Mouse (Mus musculus) brain, embryonic 14.5 days (tissue): ENCODE measurements at regions not wholly inside any gene's neighbourhood (a gene's known extent, or its start where the extent isn't known, plus 50 kb on each side); places are given as distances from the start of the nearest gene placed in this dataset.

Experiments
- CTCF ChIP-seq: fragments of 200-500 bp; IDR thresholded peaks from 2 replicates; pipeline ENCODE4 v1.5.1; 2012; ENCODE audit warnings: inconsistent platforms, mild to moderate bottlenecking, moderate library complexity, borderline replicate concordance; ENCODE audit not compliant: insufficient read depth, insufficient read length; ENCODE audit errors: extremely low read depth
- POLR2A ChIP-seq: fragments of 200-500 bp; IDR thresholded peaks from 2 replicates; pipeline ENCODE4 v1.6.1; 2012; ENCODE audit warnings: mild to moderate bottlenecking, inconsistent platforms, borderline replicate concordance; ENCODE audit not compliant: poor library complexity, insufficient read depth, insufficient read length, severe bottlenecking; ENCODE audit errors: extremely low read depth

DNA sequence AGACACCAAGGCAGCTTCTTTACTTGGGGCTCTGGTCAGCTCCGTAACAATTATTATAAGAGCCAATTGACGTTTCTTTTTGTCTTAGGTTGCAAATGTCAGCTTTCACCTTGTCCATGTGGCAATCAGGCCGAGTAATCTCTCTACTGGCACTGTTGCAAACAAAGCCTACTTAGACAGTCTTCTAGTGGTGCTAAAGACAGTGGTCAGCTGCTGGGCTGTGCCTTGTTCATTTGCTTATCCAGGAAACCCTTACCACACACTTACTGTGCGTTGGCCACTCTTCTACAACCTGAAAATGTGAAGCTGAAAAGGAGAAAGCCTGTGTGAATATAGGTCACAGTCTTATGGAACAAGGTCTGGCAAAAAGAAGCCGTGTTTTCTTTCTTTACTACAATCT is 181.6 kb upstream of the Rasgrp1 start:
- no peak for TF ChIP-seq CTCF
- TF ChIP-seq POLR2A: no peak
